Mouse (Mus musculus) intestine, postnatal 0 days (tissue): ENCODE measurements around the gene Tcp11l2. TPM values are rescaled to one million over a fixed set of nuclear protein-coding genes. Genes with fewer than 3 reads are reported as not detected.

Experiments used
- ATAC-seq: fragments of 200-750 bp; cut with Nextera tagmentation; 2 replicates; pipeline ENCODE4 v1.8.0; 2017; ENCODE audit warnings: mild to moderate bottlenecking, moderate TSS enrichment, moderate library complexity
- H3K27ac ChIP-seq: fragments of 300-500 bp; sonication (generic); 2 replicates; pipeline ENCODE4 v1.5.1; 2014; ENCODE audit warnings: mild to moderate bottlenecking, low read depth, low read length, moderate library complexity
- H3K27me3 ChIP-seq: fragments of 300-500 bp; sonication (generic); replicated peaks from 2 replicates; pipeline ENCODE4 v1.6.1; 2014; ENCODE audit warnings: low read length, mixed read lengths; ENCODE audit not compliant: control insufficient read depth, insufficient read depth
- H3K36me3 ChIP-seq: fragments of 300-500 bp; sonication (generic); 2 replicates; pipeline ENCODE4 v1.6.1; 2014; ENCODE audit warnings: mild to moderate bottlenecking, moderate library complexity; ENCODE audit not compliant: control insufficient read depth, insufficient read depth
- H3K4me1 ChIP-seq: fragments of 300-500 bp; sonication (generic); replicated peaks from 2 replicates; pipeline ENCODE4 v1.6.1; 2014; ENCODE audit warnings: antibody characterized with exemption, low read length, mixed read lengths; ENCODE audit not compliant: control insufficient read depth, insufficient read depth
- H3K4me2 ChIP-seq: fragments of 300-500 bp; sonication (generic); replicated peaks from 2 replicates; pipeline ENCODE4 v1.6.1; 2014; ENCODE audit warnings: low read depth, mild to moderate bottlenecking, moderate library complexity
- H3K4me3 ChIP-seq: fragments of 300-500 bp; sonication (generic); 2 replicates; pipeline ENCODE4 v1.5.1; 2014; ENCODE audit warnings: low read depth, low read length
- H3K9ac ChIP-seq: fragments of 300-500 bp; sonication (generic); 2 replicates; pipeline ENCODE4 v1.6.1; 2014; ENCODE audit warnings: mild to moderate bottlenecking, low read depth, low read length
- H3K9me3 ChIP-seq: fragments of 300-500 bp; sonication (generic); 2 replicates; pipeline ENCODE4 v1.6.1; 2016; ENCODE audit warnings: mixed run types; ENCODE audit not compliant: control insufficient read depth
- CTCF ChIP-seq: sonication (generic); IDR thresholded peaks from 2 replicates; pipeline ENCODE4 v1.5.1; 2016; ENCODE audit warnings: low read depth, mild to moderate bottlenecking, control low read depth, antibody characterized with exemption, moderate library complexity
- WGBS: fragments of 180-500 bp; shearing (Covaris S2); extraction: QIAGEN DNeasy Blood & Tissue Kit; methylation state at CpG from one replicate; pipeline ENCODE4 v1.1.7; 2014; 5-methylcytosine and 5-hydroxymethylcytosine counted together
- polyA plus RNA-seq: library from polyadenylated mRNA; unstranded; fragments of >200 nt; fragmentation: Nextera tagmentation; extraction: Ambion mirVana; gene quantifications from 2 replicates; pipeline ENCODE4 v1.2.1, GENCODE M21; 2015

The Tcp11l2 gene
- polyA plus RNA-seq, 1 experiment from 2014 or later = 8.2 TPM

GRCm38 (mm10) chr10:84564427-84564826, 12.0 kb upstream of the Tcp11l2 start:
- TF ChIP-seq CTCF = no peak
- Histone ChIP-seq H3K27ac (no peak overlapping the region), H3K4me1 (no peaks in the 10 kb centered on the region), H3K36me3 (no peaks in the 10 kb centered on the region), H3K27me3 (no peaks in the 10 kb centered on the region), H3K9me3 (no peaks in the 10 kb centered on the region), H3K9ac (no peak overlapping the region), H3K4me3 (no peak overlapping the region), H3K4me2 (no peak overlapping the region)
- no peak for ATAC-seq
- WGBS = 85% methylated on average over 8 of the region's 8 CpGs

- Histone ChIP-seq H3K4me3 (no peak overlapping the region), H3K27me3 (no peaks in the 10 kb centered on the region), H3K9me3 (no peaks in the 10 kb centered on the region), H3K9ac (no peak overlapping the region), H3K36me3 (no peaks in the 10 kb centered on the region), H3K4me2 (no peak overlapping the region), H3K27ac (no peak overlapping the region), H3K4me1 (no peaks in the 10 kb centered on the region)
- no peak for TF ChIP-seq CTCF
- WGBS = 77% methylated on average over 10 of the region's 10 CpGs
- ATAC-seq = no peak
Measured at GRCm38 (mm10) chr10:84571052-84571639, 5.3 kb upstream of the Tcp11l2 start.

GRCm38 (mm10) chr10:84573671-84574420, 2.6 kb upstream of the Tcp11l2 start:
- H3K4me3 ChIP-seq = no peak overlapping the region
- no peak overlapping the region for H3K9ac ChIP-seq
- H3K27me3 ChIP-seq = no peaks in the 10 kb centered on the region
- H3K36me3 ChIP-seq = no peaks in the 10 kb centered on the region
- H3K27ac ChIP-seq = no peak overlapping the region
- no peak for ATAC-seq
- 67% methylated on average over 5 of the region's 5 CpGs for WGBS
- H3K9me3 ChIP-seq = no peaks in the 10 kb centered on the region
- no peaks in the 10 kb centered on the region for H3K4me1 ChIP-seq
- TF ChIP-seq CTCF = no peak
- no peak overlapping the region for H3K4me2 ChIP-seq

GRCm38 (mm10) chr10:84576029-84576394, 414 bp upstream of the Tcp11l2 start:
- peak; percentile 76 for ATAC-seq
- peak overlapping the region; percentile 78 for H3K4me3 ChIP-seq
- no peak for TF ChIP-seq CTCF
- no peaks in the 10 kb centered on the region for H3K27me3 ChIP-seq
- no peak overlapping the region; the same call in 1 of the 2 replicates for H3K27ac ChIP-seq
- H3K9ac ChIP-seq = peak overlapping the region; percentile 72; the same call in 1 of the 2 replicates
- H3K9me3 ChIP-seq = no peaks in the 10 kb centered on the region
- H3K36me3 ChIP-seq = no peaks in the 10 kb centered on the region
- under 1% methylated on average over 14 of the region's 14 CpGs for WGBS
- H3K4me2 ChIP-seq = peak overlapping the region; percentile 94
- H3K4me1 ChIP-seq = no peaks in the 10 kb centered on the region

- peak overlapping the region; percentile 51 for H3K27ac ChIP-seq
- no peaks in the 10 kb centered on the region for H3K4me1 ChIP-seq
- H3K4me3 ChIP-seq = peak overlapping the region; percentile 78
- no peak for TF ChIP-seq CTCF
- no peaks in the 10 kb centered on the region for H3K36me3 ChIP-seq
- peak overlapping the region; percentile 94 for H3K4me2 ChIP-seq
- H3K27me3 ChIP-seq = no peaks in the 10 kb centered on the region
- no peaks in the 10 kb centered on the region for H3K9me3 ChIP-seq
- H3K9ac ChIP-seq = peak overlapping the region; percentile 72
- ATAC-seq = peak; percentile 29
- WGBS = under 1% methylated on average over 38 of the region's 38 CpGs
Measured at GRCm38 (mm10) chr10:84577071-84577727, 773 bp downstream of the Tcp11l2 start.

GRCm38 (mm10) chr10:84578738-84579137, 2.3 kb downstream of the Tcp11l2 start:
- Histone ChIP-seq H3K27ac (no peak overlapping the region), H3K4me3 (no peak overlapping the region), H3K9ac (no peak overlapping the region), H3K4me2 (no peak overlapping the region), H3K9me3 (no peaks in the 10 kb centered on the region), H3K27me3 (no peaks in the 10 kb centered on the region), H3K4me1 (no peaks in the 10 kb centered on the region), H3K36me3 (no peaks in the 10 kb centered on the region)
- 83% methylated on average over 10 of the region's 10 CpGs for WGBS
- no peak for ATAC-seq
- no peak for TF ChIP-seq CTCF
